Mouse (Mus musculus): Measurements from ENCODE around the gene Nufip2. TPM values are rescaled to one million over a fixed set of nuclear protein-coding genes. Genes with fewer than 3 reads are reported as not detected.

The Nufip2 gene
- polyA plus RNA-seq, 1 experiment from 2014 or later, result 2.9 TPM

Other genes starting within 250 kb of the Nufip2 start
- gene Coro6, start 223.7 kb upstream of the Nufip2 start, polyA plus RNA-seq (2015; fragmentation: Nextera tagmentation; extraction: Ambion mirVana), result 42.5 and 47.4 TPM in 2 replicates
- gene Ankrd13b, start 196.5 kb upstream of the Nufip2 start, polyA plus RNA-seq (2015; fragmentation: Nextera tagmentation; extraction: Ambion mirVana), result 2.0 and 3.7 TPM in 2 replicates
- 7.5 and 7.7 TPM in 2 replicates for gene Git1, start 192.6 kb upstream of the Nufip2 start, polyA plus RNA-seq (2015; fragmentation: Nextera tagmentation; extraction: Ambion mirVana)
- 3.2 TPM in 2 replicates for gene Abhd15, start 171.0 kb upstream of the Nufip2 start, polyA plus RNA-seq (2015; fragmentation: Nextera tagmentation; extraction: Ambion mirVana)
- gene Trp53i13, start 170.2 kb upstream of the Nufip2 start, polyA plus RNA-seq (2015; fragmentation: Nextera tagmentation; extraction: Ambion mirVana), result 24.7 and 29.5 TPM in 2 replicates
- gene Gm10392, start 167.0 kb upstream of the Nufip2 start, polyA plus RNA-seq (2015; fragmentation: Nextera tagmentation; extraction: Ambion mirVana), result 0.22 and 0.26 TPM in 2 replicates
- 10.1 and 12.0 TPM in 2 replicates for gene Taok1, start 78.3 kb upstream of the Nufip2 start, polyA plus RNA-seq (2015; fragmentation: Nextera tagmentation; extraction: Ambion mirVana)
- not detected in 2 replicates for gene Cryba1, start 39.1 kb downstream of the Nufip2 start, polyA plus RNA-seq (2015; fragmentation: Nextera tagmentation; extraction: Ambion mirVana)
- 104 and 122 TPM in 2 replicates for gene Myo18a, start 77.1 kb downstream of the Nufip2 start, polyA plus RNA-seq (2015; fragmentation: Nextera tagmentation; extraction: Ambion mirVana)
- gene Gm10277, start 101.6 kb downstream of the Nufip2 start, polyA plus RNA-seq (2015; fragmentation: Nextera tagmentation; extraction: Ambion mirVana), result 1.2 and 1.3 TPM in 2 replicates
- gene Pipox, start 207.9 kb downstream of the Nufip2 start, polyA plus RNA-seq (2015; fragmentation: Nextera tagmentation; extraction: Ambion mirVana), result 2.9 TPM in 2 replicates
- gene Sez6, start 244.6 kb downstream of the Nufip2 start, polyA plus RNA-seq (2015; fragmentation: Nextera tagmentation; extraction: Ambion mirVana), result 0.04 and 0.19 TPM in 2 replicates

Data from heart, embryonic 16.5 days (tissue).